Mouse (Mus musculus): Measurements from ENCODE around the gene Lamtor2.
A peak's percentile ranks its signal among the peaks of the same experiment; 100 is the strongest.

Gene Lamtor2

GRCm38 (mm10) chr3:88542486-88542885 is 10.4 kb downstream of the Lamtor2 start:
- no peak for DNase-seq (ENCODE audit: low spot score)

DNA sequence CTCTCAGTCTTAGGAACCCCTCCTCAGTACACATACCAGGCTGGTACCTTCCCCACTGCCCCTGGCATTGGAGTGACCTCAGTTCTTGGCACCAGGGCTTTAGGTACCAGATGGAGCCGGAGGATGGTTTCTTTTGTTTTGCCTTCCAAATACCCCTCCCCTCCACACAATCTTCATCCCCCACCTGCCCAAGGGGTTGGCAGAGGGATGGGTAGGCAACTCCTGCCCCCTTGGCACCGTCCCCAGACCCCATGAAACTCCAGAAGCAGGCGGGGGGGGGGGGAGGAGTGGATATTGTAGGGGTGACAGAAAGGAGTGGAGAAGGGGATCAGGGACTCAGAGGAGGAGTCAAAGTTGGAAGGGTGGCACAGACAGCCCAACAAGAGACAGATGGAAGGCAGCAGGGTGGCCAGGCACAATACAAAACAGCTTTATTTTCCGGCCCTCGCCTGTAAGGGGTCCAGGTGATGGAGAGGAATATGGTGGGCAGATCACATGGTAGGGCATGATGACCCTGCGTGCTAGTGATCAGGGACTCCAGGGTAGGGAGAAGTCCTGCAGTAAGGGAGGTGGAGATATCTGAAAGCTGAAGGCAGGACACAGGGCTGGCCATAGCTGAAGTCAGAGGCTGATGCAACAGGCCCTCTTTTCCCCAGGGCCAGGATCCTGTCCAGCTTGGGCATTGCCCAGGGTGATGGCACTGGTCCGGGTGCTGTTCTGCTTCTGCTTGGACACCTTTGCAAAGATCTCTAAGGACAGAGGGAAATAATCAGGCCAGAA is 11.1 kb downstream of the Lamtor2 start:
- DNase-seq (ENCODE audit: low spot score) = no peak

DNA sequence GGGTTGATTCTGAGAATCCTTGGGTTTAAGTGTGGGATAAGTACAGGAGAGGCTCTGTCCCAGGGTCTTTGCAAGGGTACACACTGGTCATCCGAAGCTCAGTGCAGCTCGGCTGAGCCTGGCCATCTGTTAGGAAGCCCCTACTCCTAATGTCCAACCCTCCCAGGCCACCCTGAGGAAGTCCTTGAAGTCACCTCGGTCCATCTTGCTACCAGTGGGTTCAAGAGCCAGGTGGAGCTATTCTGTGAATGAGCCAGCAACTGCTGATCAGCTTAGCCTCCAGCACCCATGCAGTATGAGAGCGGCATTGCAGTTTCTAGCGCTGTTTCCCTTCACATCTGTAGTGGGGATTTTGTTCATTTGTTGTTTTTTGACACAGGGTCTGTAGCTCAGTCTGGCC is 12.8 kb downstream of the Lamtor2 start:
- no peak for DNase-seq (ENCODE audit: low spot score)

DNA sequence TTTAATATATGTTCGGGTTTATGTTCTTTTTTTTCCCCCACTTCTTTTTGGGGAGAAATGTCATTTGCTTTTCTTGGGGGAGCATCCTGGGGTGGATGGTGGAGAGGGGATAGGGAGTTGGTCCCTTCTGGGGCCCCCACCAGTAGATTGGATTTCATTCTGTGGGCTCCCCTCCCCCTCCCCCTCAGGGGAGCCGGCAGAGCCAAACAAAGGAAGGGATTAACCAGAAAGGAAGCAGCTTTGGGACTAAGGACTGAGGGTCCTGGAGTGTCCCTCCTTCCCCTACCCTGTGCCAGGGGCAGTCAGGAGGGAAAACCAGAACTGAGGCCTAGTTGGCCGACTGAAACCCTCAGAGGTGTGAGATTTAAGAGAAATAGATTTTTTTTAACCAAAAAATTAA is 13.5 kb downstream of the Lamtor2 start:
- DNase-seq (ENCODE audit: low spot score) = no peak

DNA sequence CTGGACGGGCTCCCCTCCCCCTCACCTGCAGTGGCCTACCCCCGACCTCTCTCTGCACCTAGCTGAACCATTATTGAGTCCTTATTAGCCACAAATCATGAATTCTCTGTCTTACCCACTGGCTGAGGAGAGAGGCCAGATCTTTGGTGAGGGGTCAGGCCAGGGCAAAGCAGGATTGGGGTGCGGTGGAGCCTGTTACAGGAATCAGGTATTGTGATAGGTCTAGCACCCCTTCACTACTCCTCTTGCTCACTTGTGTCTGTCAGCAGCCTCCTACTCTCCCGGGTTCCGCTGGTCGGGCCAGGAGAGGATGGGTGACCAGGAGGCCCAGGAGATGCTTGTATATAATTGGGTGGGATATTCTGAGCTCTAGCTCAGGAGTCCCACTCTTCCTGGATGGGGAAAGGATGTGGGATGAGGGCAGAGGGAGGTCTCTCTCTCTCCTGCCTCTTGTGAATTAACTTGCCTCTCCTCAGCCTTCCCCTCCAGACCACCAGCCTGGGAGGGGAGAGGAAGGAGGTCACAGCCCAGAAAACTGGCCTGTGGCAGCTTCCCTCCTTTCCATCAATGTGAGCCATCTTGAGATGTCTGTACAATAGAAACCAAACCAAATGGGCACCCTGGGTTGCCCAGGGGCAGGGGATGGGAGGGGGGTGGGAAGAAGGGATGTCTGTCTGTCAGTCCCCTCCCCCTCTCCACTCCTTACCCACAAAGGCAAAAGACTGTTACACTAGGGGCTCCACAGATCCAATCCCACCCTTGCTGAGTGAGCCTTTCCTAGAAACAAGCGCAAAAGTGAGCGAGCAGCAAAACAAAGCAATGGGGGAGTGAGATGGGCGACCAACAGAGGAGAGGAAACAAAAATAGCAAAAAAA is 14.4 kb downstream of the Lamtor2 start:
- no peak for DNase-seq (ENCODE audit: low spot score)

- DNase-seq (ENCODE audit: low spot score) = no peak
Observed at GRCm38 (mm10) chr3:88537146-88537545, 15.7 kb downstream of the Lamtor2 start.

GRCm38 (mm10) chr3:88536103-88536930 is 16.6 kb downstream of the Lamtor2 start:
- no peak for DNase-seq (ENCODE audit: low spot score)

- DNase-seq (ENCODE audit: low spot score) = no peak
Observed at GRCm38 (mm10) chr3:88535527-88535926, 17.3 kb downstream of the Lamtor2 start.

GRCm38 (mm10) chr3:88535005-88535404 is 17.9 kb downstream of the Lamtor2 start:
- no peak for DNase-seq (ENCODE audit: low spot score)

DNA sequence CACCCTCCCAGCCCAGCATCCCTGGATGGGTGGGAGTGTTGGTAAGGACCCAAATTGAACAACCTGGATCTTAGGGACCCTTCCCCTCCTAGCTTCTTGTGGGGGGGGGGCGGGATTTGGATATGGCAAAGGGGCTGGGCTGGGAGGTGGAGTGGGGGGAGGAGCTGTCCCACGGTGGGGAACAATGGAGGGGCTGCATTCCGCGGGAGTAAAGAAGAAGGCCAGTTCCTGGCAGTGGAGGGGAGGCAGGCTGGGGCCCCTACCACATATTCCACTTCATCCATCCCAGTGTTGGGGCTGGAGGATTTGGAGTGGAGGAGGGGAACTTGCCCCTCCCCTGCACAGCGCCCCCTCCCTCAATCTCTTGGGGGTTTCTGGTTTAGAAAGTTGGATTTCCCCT is 19.2 kb downstream of the Lamtor2 start:
- DNase-seq (ENCODE audit: low spot score) = no peak

- DNase-seq (ENCODE audit: low spot score) = no peak
Observed at GRCm38 (mm10) chr3:88532689-88533511, 20.0 kb downstream of the Lamtor2 start.

DNA sequence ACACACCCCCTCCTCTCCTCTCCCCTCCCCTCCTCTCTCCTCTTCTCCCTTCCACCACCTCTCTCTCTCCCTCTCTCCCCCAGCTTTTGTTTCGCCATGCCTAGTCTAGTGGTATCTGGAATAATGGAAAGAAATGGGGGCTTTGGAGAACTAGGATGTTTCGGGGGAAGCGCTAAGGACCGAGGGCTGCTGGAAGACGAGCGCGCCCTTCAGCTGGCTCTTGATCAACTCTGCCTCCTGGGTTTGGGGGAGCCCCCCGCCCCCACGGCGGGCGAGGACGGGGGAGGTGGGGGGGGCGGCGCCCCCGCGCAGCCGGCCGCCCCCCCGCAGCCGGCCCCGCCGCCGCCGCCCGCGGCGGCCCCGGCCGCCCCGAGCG is 20.6 kb downstream of the Lamtor2 start, which contains the start of gene Mex3a:
Gene Mex3a (plus strand): TSS at position 97 of the 376 bp plus-strand sequence.
- no peak for DNase-seq (ENCODE audit: low spot score)

DNA sequence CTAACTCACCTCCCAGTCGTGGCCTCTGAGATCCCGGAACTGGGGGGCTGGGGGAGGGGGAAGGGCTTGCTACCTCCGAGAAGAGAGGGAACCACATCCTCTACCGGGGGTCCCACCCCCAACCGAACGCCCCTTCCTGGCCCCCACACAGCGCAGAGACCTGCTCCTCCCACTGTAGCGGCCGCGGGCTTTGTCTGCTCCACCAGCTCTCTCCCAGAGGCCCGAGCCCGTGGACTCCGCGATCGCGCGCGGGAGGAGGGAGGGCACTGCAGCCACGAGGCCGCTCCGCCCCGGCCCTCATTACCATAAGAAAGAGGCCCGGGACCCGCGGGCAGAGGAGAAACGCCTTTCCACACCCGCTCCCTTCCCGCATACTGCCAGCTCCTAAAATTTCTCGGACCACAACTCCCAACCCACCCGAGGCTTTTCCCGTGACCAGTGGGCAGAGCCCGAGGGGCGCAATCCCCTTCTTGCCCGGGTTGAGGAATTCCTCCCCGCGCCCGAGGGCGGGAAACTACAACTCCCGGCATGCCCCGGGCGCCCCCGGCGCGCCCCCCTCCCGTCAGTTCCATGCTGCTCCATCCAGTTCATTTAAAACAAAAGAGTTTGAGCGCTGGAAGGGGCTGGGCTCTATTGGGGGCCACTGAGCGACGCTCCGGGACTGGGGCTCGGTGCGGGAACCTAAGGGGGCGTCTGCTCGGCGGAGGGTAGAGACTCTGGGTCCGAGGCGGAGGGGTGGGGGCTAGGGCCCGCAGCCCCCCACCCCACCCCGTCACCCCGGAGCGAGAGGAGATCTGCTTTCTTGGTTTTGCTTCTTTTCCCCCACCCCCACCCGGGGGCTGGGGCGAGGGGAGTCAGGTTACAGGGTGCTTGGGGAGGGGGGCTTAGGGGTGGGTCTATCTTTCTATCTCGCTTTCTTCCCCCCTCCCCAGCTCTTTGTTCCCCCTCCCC is 21.3 kb downstream of the Lamtor2 start:
- peak; percentile 80 for DNase-seq (ENCODE audit: low spot score)

- DNase-seq (ENCODE audit: low spot score) = no peak
Observed at GRCm38 (mm10) chr3:88530082-88530864, 22.6 kb downstream of the Lamtor2 start.

DNA sequence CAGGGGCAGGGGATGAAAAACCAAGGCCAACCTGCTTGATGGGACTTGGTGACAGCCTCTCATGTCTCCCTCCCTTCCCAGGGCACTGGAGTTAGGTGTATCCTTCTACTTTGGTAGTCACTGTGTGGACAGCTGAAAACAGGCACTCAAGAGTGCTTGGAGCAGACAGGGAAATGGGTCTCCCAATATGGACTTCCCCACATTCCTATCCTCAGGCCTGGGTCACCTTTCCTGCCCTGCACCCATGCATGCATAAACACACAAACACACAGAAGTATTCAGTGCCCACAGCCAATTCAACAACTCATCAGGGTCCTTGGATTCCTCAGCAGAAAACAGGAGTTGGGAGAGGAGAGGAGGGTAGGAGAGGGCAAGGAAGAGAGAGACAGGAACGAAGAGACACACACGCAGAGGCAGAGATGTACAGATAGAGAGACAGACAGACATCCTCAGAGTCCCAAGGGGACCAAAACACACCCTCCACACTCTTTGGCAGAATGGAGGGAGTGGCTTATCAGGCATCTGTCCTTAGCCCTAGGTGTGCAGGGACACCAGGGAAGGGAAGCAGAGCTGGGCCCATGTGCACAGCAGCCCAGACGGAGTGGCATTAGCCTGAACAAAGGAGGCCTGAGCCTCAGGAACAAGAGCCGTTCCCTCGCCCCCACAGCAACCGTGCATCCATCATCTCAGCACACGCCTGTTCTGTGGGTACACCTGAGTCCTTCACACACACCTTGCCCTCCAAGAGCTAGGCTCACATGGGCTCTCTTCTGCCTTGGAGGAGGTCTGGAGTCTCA is 23.5 kb downstream of the Lamtor2 start:
- no peak for DNase-seq (ENCODE audit: low spot score)

DNA sequence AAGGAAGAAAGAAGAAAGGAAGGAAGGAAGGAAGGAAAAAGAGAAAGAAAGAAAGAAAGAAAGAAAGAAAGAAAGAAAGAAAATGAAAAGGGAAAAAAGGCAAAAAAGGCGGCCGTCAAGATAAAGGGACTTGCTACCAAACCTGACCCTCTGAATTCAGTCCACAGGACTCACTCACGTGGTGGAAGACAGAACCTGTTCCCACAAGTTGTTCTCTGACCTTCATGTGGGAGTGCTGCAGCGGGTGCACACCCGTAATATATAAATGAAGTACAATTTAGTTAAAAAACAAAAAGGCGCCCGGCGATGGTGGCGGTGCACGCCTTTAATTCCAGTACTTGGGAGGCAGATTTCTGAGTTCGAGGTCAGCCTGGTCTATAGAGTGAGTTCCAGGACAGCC is 24.2 kb downstream of the Lamtor2 start:
- DNase-seq (ENCODE audit: low spot score) = no peak

GRCm38 (mm10) chr3:88527565-88527964 is 25.3 kb downstream of the Lamtor2 start:
- DNase-seq (ENCODE audit: low spot score) = no peak

All from ovary, postnatal 14 days (tissue).